Mouse (Mus musculus) heart, adult 2 months (tissue): ENCODE data around the gene Snx33.

ENCODE experiments used
- CTCF ChIP-seq: fragments of 200-600 bp; IDR thresholded peaks from 2 replicates; pipeline ENCODE4 v1.8.1; 2022; ENCODE audit warnings: antibody characterized with exemption, mild to moderate bottlenecking, moderate library complexity
- POLR2A ChIP-seq: fragments of 200-500 bp; IDR thresholded peaks from 2 replicates; pipeline ENCODE4 v1.6.1; 2011; ENCODE audit warnings: mild to moderate bottlenecking, low read depth, low read length, control low read depth; ENCODE audit not compliant: insufficient read depth

GRCm38 (mm10) chr9:56975199-56975598 is 47.0 kb upstream of the Snx33 start:
- TF ChIP-seq CTCF (no peak), POLR2A (no peak)
